Mouse (Mus musculus) liver, postnatal 0 days (tissue): ENCODE measurements at regions not wholly inside any gene's neighbourhood (a gene's known extent, or its start where the extent isn't known, plus 50 kb on each side); places are given as distances from the start of the nearest gene placed in this dataset.

ENCODE experiments used
- ATAC-seq: fragments of 200-750 bp; cut with Nextera tagmentation; 2 replicates; pipeline ENCODE4 v1.8.0; 2017; ENCODE audit warnings: mild to moderate bottlenecking, moderate library complexity
- DNase-seq: peaks from one replicate; pipeline ENCODE4 v3.0.0-alpha.2; 2016
- H3K27ac ChIP-seq: fragments of 300-500 bp; sonication (generic); 2 replicates; pipeline ENCODE4 v1.5.1; 2014; ENCODE audit warnings: antibody characterized with exemption, moderate library complexity, mild to moderate bottlenecking, low read depth
- H3K27me3 ChIP-seq: fragments of 300-500 bp; sonication (generic); 2 replicates; pipeline ENCODE4 v1.6.1; 2014; ENCODE audit warnings: low read length, control low read depth, mixed read lengths; ENCODE audit not compliant: insufficient read depth
- H3K36me3 ChIP-seq: fragments of 300-500 bp; sonication (generic); replicated peaks from 2 replicates; pipeline ENCODE4 v1.6.1; 2014; ENCODE audit warnings: mild to moderate bottlenecking, control low read depth, low read length, moderate library complexity, mixed read lengths; ENCODE audit not compliant: insufficient read depth
- H3K4me1 ChIP-seq: fragments of 300-500 bp; sonication (generic); 2 replicates; pipeline ENCODE4 v1.6.1; 2014; ENCODE audit warnings: antibody characterized with exemption, mild to moderate bottlenecking, control low read depth; ENCODE audit not compliant: insufficient read depth
- H3K4me2 ChIP-seq: fragments of 300-500 bp; sonication (generic); 2 replicates; pipeline ENCODE4 v1.6.1; 2014; ENCODE audit warnings: low read depth, mild to moderate bottlenecking, low read length, moderate library complexity, mixed read lengths
- H3K4me3 ChIP-seq: fragments of 300-500 bp; sonication (generic); 2 replicates; pipeline ENCODE4 v1.5.1; 2014; ENCODE audit warnings: low read depth, low read length
- H3K9ac ChIP-seq: fragments of 300-500 bp; sonication (generic); replicated peaks from 2 replicates; pipeline ENCODE4 v1.6.1; 2014; ENCODE audit warnings: mild to moderate bottlenecking, moderate library complexity
- H3K9me3 ChIP-seq: fragments of 300-500 bp; sonication (generic); 2 replicates; pipeline ENCODE4 v1.6.1; 2016; ENCODE audit warnings: mild to moderate bottlenecking, control low read depth, low read length, mixed read lengths
- CTCF ChIP-seq: sonication (generic); IDR thresholded peaks from 2 replicates; pipeline ENCODE4 v1.5.1; 2016; ENCODE audit warnings: antibody characterized with exemption, low read depth
- EP300 ChIP-seq: IDR thresholded peaks from 2 replicates; pipeline ENCODE4 v1.6.1; 2016; ENCODE audit warnings: antibody characterized with exemption, low read depth, mild to moderate bottlenecking
- WGBS: fragments of 180-500 bp; shearing (Covaris S2); extraction: QIAGEN DNeasy Blood & Tissue Kit; methylation state at CpG from one replicate; pipeline ENCODE4 v1.1.7; 2014; ENCODE audit not compliant: insufficient replicate concordance; 5-methylcytosine and 5-hydroxymethylcytosine counted together

- 63% methylated on average over 1 of the region's 1 CpGs for WGBS
- Histone ChIP-seq H3K9me3 (no peaks in the 10 kb centered on the region), H3K4me3 (no peak overlapping the region), H3K9ac (no peak overlapping the region), H3K4me2 (no peak overlapping the region), H3K27me3 (0 out of 2 replicates have a peak, but pooled peaks cover 4% of the 10 kb centered on the region), H3K36me3 (no peaks in the 10 kb centered on the region), H3K27ac (no peak overlapping the region), H3K4me1 (no peaks in the 10 kb centered on the region)
- ATAC-seq = no peak
- no peak for DNase-seq
- TF ChIP-seq EP300 (no peak), CTCF (no peak)
Measured at GRCm38 (mm10) chr13:54892572-54892971, 56.6 kb upstream of the Unc5a start.

GRCm38 (mm10) chr13:54893651-54894050, 55.6 kb upstream of the Unc5a start:
- no peaks in the 10 kb centered on the region for H3K9me3 ChIP-seq
- no peaks in the 10 kb centered on the region for H3K36me3 ChIP-seq
- no peak for DNase-seq
- TF ChIP-seq EP300 (no peak), CTCF (no peak)
- WGBS = 44% methylated on average over 7 of the region's 7 CpGs
- no peak overlapping the region for H3K9ac ChIP-seq
- H3K4me2 ChIP-seq = no peak overlapping the region
- H3K4me1 ChIP-seq = no peaks in the 10 kb centered on the region
- no peak for ATAC-seq
- no peak overlapping the region for H3K27ac ChIP-seq
- no peak overlapping the region for H3K4me3 ChIP-seq
- no peaks in the 10 kb centered on the region for H3K27me3 ChIP-seq

- ATAC-seq = no peak
- Histone ChIP-seq H3K9me3 (no peaks in the 10 kb centered on the region), H3K4me2 (no peak overlapping the region), H3K9ac (no peak overlapping the region), H3K4me3 (no peak overlapping the region), H3K4me1 (no peaks in the 10 kb centered on the region), H3K27me3 (no peaks in the 10 kb centered on the region), H3K27ac (no peak overlapping the region), H3K36me3 (no peaks in the 10 kb centered on the region)
- no peak for TF ChIP-seq EP300
- TF ChIP-seq CTCF = no peak
- WGBS = 72% methylated on average over 5 of the region's 5 CpGs
- DNase-seq = no peak
Measured at GRCm38 (mm10) chr13:54895981-54896380, 53.2 kb upstream of the Unc5a start.
